In genomic region chr9:123925101-123925946, GRCm38 (mm10) we compare ENCODE assay signal across 9 mouse cellular contexts. TPM values are rescaled to one million over a fixed set of nuclear protein-coding genes. Genes with fewer than 3 reads are reported as not detected.
DNase-seq lines count a peak whose midpoint lies in the region; ATAC-seq and TF ChIP-seq lines count a peak whose summit lies in the region.
"Had no signal": no experiment of that assay in that cellular context is flagged by ENCODE, and none has a peak within 500 bp of the region (broad histone marks: within the 10 kb centered on the region; RNA-seq: fewer than 3 reads in every experiment).

No protein-coding gene starts in this region.

- H3K36me3 ChIP-seq in ES-E14 (ENCODE audit: control insufficient read depth, insufficient read depth, low read length, poor library complexity, severe bottlenecking): no peaks in the 10 kb centered on the region; the same call in 1 of the 2 replicates
- H3K36me3 ChIP-seq in forebrain, postnatal 0 days (ENCODE audit: insufficient read depth): no peaks in the 10 kb centered on the region
- no peaks in the 10 kb centered on the region for H3K36me3 ChIP-seq in lung, embryonic 15.5 days
- H3K36me3 ChIP-seq in thymus, adult 2 months (ENCODE audit: control insufficient read depth, insufficient read depth, low read length): no peaks in the 10 kb centered on the region

- WGBS in cerebellum, adult 2 months: 4% methylated on average over 44 of the region's 44 CpGs
- 5% methylated on average over 40 of the region's 44 CpGs for WGBS in forebrain, postnatal 0 days
- 6% methylated on average over 42 of the region's 44 CpGs for WGBS in lung, embryonic 15.5 days
- 3% methylated on average over 44 of the region's 44 CpGs for WGBS in thymus, adult 2 months

- in situ Hi-C loops in ES-E14 (cut with MboI; ENCODE audit: low sequenced_read_pairs in 2 of 2, unreplicated experiment in 2 of 2): no loop called here

- ATAC-seq in forebrain, postnatal 0 days: peak; percentile 85
- peak; percentile 78 for ATAC-seq in lung, embryonic 15.5 days (ENCODE audit: borderline replicate concordance, extremely low read depth, low FRiP score, low TSS enrichment)
- ATAC-seq in neutrophil, adult 5-6 weeks (ENCODE audit: extremely low read depth, insufficient number of reproducible peaks, low FRiP score, poor library complexity, severe bottlenecking): peak; percentile 37

- intact Hi-C loops in heart, postnatal 36 days (cut with DNase I): no loop called here

- peak overlapping the region; percentile 53 to 59 for H3K4me3 ChIP-seq in ES-E14 (ENCODE audit: insufficient read depth in 1 of 2, low read depth in 1 of 2, low read length in 2 of 2, poor library complexity in 1 of 2, severe bottlenecking in 1 of 2)
- peak overlapping the region; percentile 70 for H3K4me3 ChIP-seq in cerebellum, adult 2 months (replicated peaks; ENCODE audit: insufficient read depth, low read depth, low read length)
- H3K4me3 ChIP-seq in forebrain, postnatal 0 days (ENCODE audit: low read depth, low read length): peak overlapping the region; percentile 58
- H3K4me3 ChIP-seq in lung, embryonic 15.5 days: peak overlapping the region; percentile 61
- H3K4me3 ChIP-seq in thymus, adult 2 months (ENCODE audit: control insufficient read depth, insufficient read depth, low read length): peak overlapping the region; percentile 57

- peak; percentile 59 for TF ChIP-seq CTCF in cerebellum, adult 2 months (IDR thresholded peaks at IDR 0.05; ENCODE audit: borderline replicate concordance, insufficient read depth, low read depth, low read length)
- peak; percentile 85 for TF ChIP-seq CTCF in forebrain, postnatal 0 days (IDR thresholded peaks at IDR 0.05; ENCODE audit: low read depth)
- peak; percentile 90 for TF ChIP-seq CTCF in thymus, adult 2 months (IDR thresholded peaks at IDR 0.05; ENCODE audit: borderline replicate concordance, control insufficient read depth, extremely low read depth, insufficient read depth, low read length, poor library complexity)

- peak overlapping the region; percentile 76 for H3K4me2 ChIP-seq in forebrain, postnatal 0 days (ENCODE audit: low read depth)
- H3K4me2 ChIP-seq in lung, embryonic 15.5 days: peak overlapping the region; percentile 90

- no peak for TF ChIP-seq POLR2A in cerebellum, adult 2 months (IDR thresholded peaks at IDR 0.05; ENCODE audit: borderline replicate concordance, insufficient read depth, low read length)
- TF ChIP-seq POLR2A in thymus, adult 2 months (IDR thresholded peaks at IDR 0.05; ENCODE audit: control insufficient read depth, extremely low read depth, insufficient read depth, low read length, poor library complexity): 0 out of 2 replicates have a peak, but pooled peaks have one; percentile 37

- peak overlapping the region; percentile 87 for H3K27ac ChIP-seq in ES-E14 (ENCODE audit: insufficient read depth, low read depth, low read length, poor library complexity, severe bottlenecking)
- H3K27ac ChIP-seq in cerebellum, adult 2 months (ENCODE audit: insufficient read depth, low read length): peak overlapping the region; percentile 51
- H3K27ac ChIP-seq in forebrain, postnatal 0 days (ENCODE audit: low read depth, low read length): peak overlapping the region; percentile 95
- peak overlapping the region; percentile 96 for H3K27ac ChIP-seq in lung, embryonic 15.5 days
- peak overlapping the region; percentile 58 for H3K27ac ChIP-seq in thymus, adult 2 months (ENCODE audit: control insufficient read depth, insufficient read depth, low read length)

- no peaks in the 10 kb centered on the region for H3K4me1 ChIP-seq in ES-E14 (ENCODE audit: control insufficient read depth in 2 of 2, insufficient read depth in 2 of 2, low read length in 2 of 2, poor library complexity in 1 of 2)
- no peaks in the 10 kb centered on the region for H3K4me1 ChIP-seq in cerebellum, adult 2 months (ENCODE audit: control insufficient read depth, insufficient read depth, low read length)
- no peaks in the 10 kb centered on the region for H3K4me1 ChIP-seq in forebrain, postnatal 0 days (ENCODE audit: insufficient read depth)
- H3K4me1 ChIP-seq in lung, embryonic 15.5 days: peaks cover 24% of the 10 kb centered on the region
- H3K4me1 ChIP-seq in thymus, adult 2 months (replicated peaks; ENCODE audit: control insufficient read depth, insufficient read depth, low read length): peaks cover 36% of the 10 kb centered on the region

- H3K9me3 ChIP-seq in ES-E14 (ENCODE audit: control insufficient read depth, insufficient read depth, low read depth, low read length): peaks cover 35% of the 10 kb centered on the region
- H3K9me3 ChIP-seq in forebrain, postnatal 0 days (ENCODE audit: low read length): no peaks in the 10 kb centered on the region
- H3K9me3 ChIP-seq in lung, embryonic 15.5 days: no peaks in the 10 kb centered on the region

- H3K27me3 ChIP-seq in cerebellum, adult 2 months (ENCODE audit: control insufficient read depth, insufficient read depth, low read length): no peaks in the 10 kb centered on the region
- no peaks in the 10 kb centered on the region for H3K27me3 ChIP-seq in forebrain, postnatal 0 days (ENCODE audit: insufficient read depth, low read length)
- no peaks in the 10 kb centered on the region for H3K27me3 ChIP-seq in lung, embryonic 15.5 days
- H3K27me3 ChIP-seq in thymus, adult 2 months (ENCODE audit: control insufficient read depth, insufficient read depth, low read length): no peaks in the 10 kb centered on the region

- peak; percentile 61 for DNase-seq in ES-E14 (ENCODE audit: low read depth, low spot score)
- DNase-seq in cerebellum, adult 2 months: peak; percentile 77 to 90
- peak; percentile 84 for DNase-seq in forebrain, postnatal 0 days
- peak; percentile 90 to 91 for DNase-seq in heart, postnatal 36 days
- DNase-seq in layer of hippocampus, adult 8-10 months (ENCODE audit: low spot score in 2 of 2): peak; percentile 86 to 91
- peak; percentile 89 for DNase-seq in thymus, adult 2 months

- H3K9ac ChIP-seq in ES-E14 (ENCODE audit: insufficient read depth, low read depth, low read length, poor library complexity, severe bottlenecking): peak overlapping the region; percentile 57
- H3K9ac ChIP-seq in forebrain, postnatal 0 days: peak overlapping the region; percentile 88
- H3K9ac ChIP-seq in lung, embryonic 15.5 days: peak overlapping the region; percentile 73

TF ChIP-seq in ES-E14, 5 proteins besides CTCF, POLR2A, EP300 and RAD21:
- TF ChIP-seq ZC3H11A (IDR thresholded peaks at IDR 0.05; ENCODE audit: borderline replicate concordance, low read depth, low read length): peak; percentile 4; the same call in 1 of the 2 replicates
- no peak for TF ChIP-seq MAFK (IDR thresholded peaks at IDR 0.05; ENCODE audit: insufficient read depth, low read depth, low read length)
- TF ChIP-seq ZNF384 (IDR thresholded peaks at IDR 0.05; ENCODE audit: low read depth, low read length): no peak
- peak; percentile 65; the same call in 1 of the 2 replicates for TF ChIP-seq HCFC1 (IDR thresholded peaks at IDR 0.05; ENCODE audit: borderline replicate concordance, insufficient read depth, low read length)
- no peak for TF ChIP-seq CHD2 (IDR thresholded peaks at IDR 0.05; ENCODE audit: low read depth, low read length)

RNA-seq across cellular contexts. Expression of gene Ccr1, which starts 43.2 kb away (rescaled TPM):
- total RNA-seq in ES-E14 (2012; rRNA removed): not detected in 2 replicates
- 0.13 and 0.16 TPM in 2 replicates for polyA plus RNA-seq in cerebellum, adult 2 months (2012; rRNA removed)
- 0.38 and 1.1 TPM in 2 replicates for total RNA-seq in forebrain, postnatal 0 days (2014; rRNA removed)
- 0.76 and 0.77 TPM in 2 replicates for polyA plus RNA-seq in forebrain, postnatal 0 days (2015; fragmentation: Nextera tagmentation; extraction: Ambion mirVana)
- total RNA-seq in heart, postnatal 36 days (2021): 1 to 10 TPM; 1.1 to 1.3 TPM
- total RNA-seq in layer of hippocampus, adult 8-10 months (2022): under 1 TPM; 0.11 to 0.16 (median 0.14) TPM
- 3.4 and 3.6 TPM in 2 replicates for polyA plus RNA-seq in lung, embryonic 15.5 days (2015; fragmentation: Nextera tagmentation; extraction: Ambion mirVana)
- 360 and 362 TPM in 2 replicates for total RNA-seq in neutrophil, adult 5-6 weeks (2017)
- 1.3 and 1.8 TPM in 2 replicates for polyA plus RNA-seq in thymus, adult 2 months (2012; rRNA removed)

RNA-seq across cellular contexts. Expression of gene Ccr1l1, which starts 52.9 kb away (rescaled TPM):
- total RNA-seq in ES-E14 (2012; rRNA removed): not detected in 2 replicates
- polyA plus RNA-seq in cerebellum, adult 2 months (2012; rRNA removed): 0.10 TPM in 1 of 2 replicates, not detected in the other
- total RNA-seq in forebrain, postnatal 0 days (2014; rRNA removed): not detected in 2 replicates
- not detected in 2 replicates for polyA plus RNA-seq in forebrain, postnatal 0 days (2015; fragmentation: Nextera tagmentation; extraction: Ambion mirVana)
- not detected for total RNA-seq in heart, postnatal 36 days (2021)
- total RNA-seq in layer of hippocampus, adult 8-10 months (2022): not detected
- polyA plus RNA-seq in lung, embryonic 15.5 days (2015; fragmentation: Nextera tagmentation; extraction: Ambion mirVana): not detected in 2 replicates
- 1.2 TPM in 1 of 2 replicates, not detected in the other for total RNA-seq in neutrophil, adult 5-6 weeks (2017)
- polyA plus RNA-seq in thymus, adult 2 months (2012; rRNA removed): 0.22 TPM in 1 of 2 replicates, not detected in the other
- polyA plus RNA-seq: large intestine, adult 2 months had no signal

Comparison
In these comparisons a context has a peak if more than half of its experiments do, and no peak if none do; other contexts are left out.
1. Peak in every context shown above with its lines: DNase-seq, ATAC-seq, H3K4me3 ChIP-seq and H3K27ac ChIP-seq.
2. RNA of gene Ccr1, which starts 43.2 kb away (total RNA-seq): 360 to 362 TPM in neutrophil, adult 5-6 weeks; 1.1 to 1.3 TPM in heart, postnatal 36 days, 0.38 to 1.1 TPM in forebrain, postnatal 0 days, 0.11 to 0.16 TPM in layer of hippocampus, adult 8-10 months and not detected in ES-E14; every median in the first group is over 100 times any median in the second.